Mouse (Mus musculus) left cerebral cortex, postnatal 36 days (tissue): ENCODE results near the gene Ttc28. TPM values are rescaled to one million over a fixed set of nuclear protein-coding genes. Genes with fewer than 3 reads are reported as not detected.
"Not testable (repeated sequence)": the region's sequence is repeated elsewhere in the genome, so short reads cannot be mapped to it uniquely, and the experiment has no call there.

Source experiments
- DNase-seq, 2 experiments: peaks; one replicate each; pipeline ENCODE4 v3.0.0; 2021 to 2022; ENCODE audit warnings: low spot score in 2 of 2, mixed read lengths in 1 of 2
- intact Hi-C: fragments of 180-260 bp; cut with DNase I; formaldehyde crosslinking; loops from one replicate; pipeline ENCODE4 v1.15.1; 2025
- total RNA-seq, 2 experiments: library from RNA; stranded (reverse); gene quantifications; 2 replicates each; pipeline ENCODE4 v1.2.3; 2021

Gene Ttc28
- total RNA-seq, 2 experiments from 2014 or later: 9.6 to 11.9 TPM

DNA sequence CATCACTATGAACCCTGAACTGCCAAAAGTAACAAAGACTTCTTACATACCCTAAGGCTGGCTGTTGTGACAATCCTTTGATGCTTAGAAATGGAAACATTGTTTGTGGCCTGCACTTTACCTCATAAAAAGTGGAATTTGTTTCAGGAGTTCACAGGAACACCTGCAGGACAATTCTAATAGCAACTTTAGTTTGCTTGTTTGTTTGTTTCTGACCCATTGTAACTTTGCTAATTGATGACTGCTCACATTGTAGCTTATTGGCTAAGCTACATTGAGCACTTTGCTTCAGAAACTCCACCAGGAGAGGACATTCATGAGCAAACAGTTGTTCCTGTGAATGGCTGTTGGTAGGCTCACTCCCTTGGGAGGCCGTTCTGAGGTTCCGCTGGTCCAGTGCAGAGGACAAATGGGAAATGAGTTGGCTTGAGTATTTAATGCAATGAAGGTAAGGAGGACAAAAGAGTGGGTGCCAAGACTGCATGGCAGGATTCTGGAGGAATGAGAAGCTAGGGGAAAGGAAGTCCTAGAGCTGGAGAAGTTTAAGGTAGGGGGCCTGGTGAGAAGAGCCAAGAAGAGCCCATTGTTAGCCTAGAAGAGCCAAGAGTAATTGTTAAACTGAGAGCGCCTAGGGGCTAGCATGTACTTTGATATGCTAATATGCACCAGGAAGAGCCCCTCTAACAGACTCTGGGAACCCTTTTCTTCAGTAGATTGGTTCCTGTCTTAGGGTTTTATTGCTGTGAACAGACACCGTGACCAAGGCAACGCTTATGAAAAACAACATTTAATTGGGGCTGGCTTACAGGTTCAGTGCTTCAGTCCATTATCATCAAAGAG lies 1.7 kb upstream of the Ttc28 start:
- intact Hi-C loops: no loop called here
- DNase-seq: no peak

- intact Hi-C loops, DNase-seq: not testable (repeated sequence)
These were observed 1.1 kb upstream of the Ttc28 start for GRCm38 (mm10) chr5:110878526-110878925.

DNA sequence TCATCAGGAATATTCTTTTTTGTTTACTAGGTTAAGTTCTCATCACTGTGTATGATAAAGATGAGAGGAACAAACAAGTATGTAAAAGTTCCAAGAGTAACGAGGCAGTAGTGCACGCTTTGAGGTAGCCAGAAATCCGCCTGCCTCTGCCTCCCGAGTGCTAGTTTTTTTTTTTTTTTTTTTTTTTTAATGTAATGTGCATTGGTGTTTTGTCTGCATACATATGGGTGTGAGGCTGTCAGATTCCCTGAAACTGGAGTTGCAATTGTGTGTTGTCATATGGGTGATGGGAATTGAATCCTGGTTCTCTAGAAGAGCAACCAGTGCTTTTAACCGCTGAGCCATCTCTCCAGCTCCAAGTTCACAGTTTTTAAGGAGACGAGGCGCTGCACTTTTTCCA lies 561 bp upstream of the Ttc28 start:
- intact Hi-C loops: no loop called here
- DNase-seq: no peak

- intact Hi-C loops: no loop called here
These were observed 9.0 kb downstream of the Ttc28 start for GRCm38 (mm10) chr5:110888596-110888995.

GRCm38 (mm10) chr5:110889945-110890344 lies 10.3 kb downstream of the Ttc28 start:
- no peak for DNase-seq
- intact Hi-C loops: no loop called here

More at GRCm38 (mm10) chr5:110888596-110888995, 9.0 kb downstream of the Ttc28 start:
- DNase-seq: no peak

DNA sequence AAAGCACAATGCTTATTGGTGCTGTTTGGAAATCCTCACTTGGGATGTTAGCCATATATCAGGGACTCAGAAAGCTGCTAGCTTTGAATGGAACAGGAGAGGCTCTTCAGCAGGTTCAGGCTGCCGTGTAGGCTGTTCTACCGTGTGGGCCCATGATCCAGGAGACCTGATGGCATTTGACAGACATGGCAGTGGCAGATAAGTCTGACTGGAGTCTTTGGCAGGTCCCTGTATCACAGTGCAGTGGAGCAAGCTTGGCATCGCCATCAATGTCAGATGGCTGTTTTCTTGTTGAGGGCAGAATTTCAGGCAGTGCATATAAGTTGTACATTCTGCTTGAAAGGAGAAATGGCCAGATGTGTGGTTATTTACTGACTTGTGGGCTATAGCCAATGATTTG lies 11.0 kb downstream of the Ttc28 start:
- no peak for DNase-seq
- intact Hi-C loops: no loop called here

DNA sequence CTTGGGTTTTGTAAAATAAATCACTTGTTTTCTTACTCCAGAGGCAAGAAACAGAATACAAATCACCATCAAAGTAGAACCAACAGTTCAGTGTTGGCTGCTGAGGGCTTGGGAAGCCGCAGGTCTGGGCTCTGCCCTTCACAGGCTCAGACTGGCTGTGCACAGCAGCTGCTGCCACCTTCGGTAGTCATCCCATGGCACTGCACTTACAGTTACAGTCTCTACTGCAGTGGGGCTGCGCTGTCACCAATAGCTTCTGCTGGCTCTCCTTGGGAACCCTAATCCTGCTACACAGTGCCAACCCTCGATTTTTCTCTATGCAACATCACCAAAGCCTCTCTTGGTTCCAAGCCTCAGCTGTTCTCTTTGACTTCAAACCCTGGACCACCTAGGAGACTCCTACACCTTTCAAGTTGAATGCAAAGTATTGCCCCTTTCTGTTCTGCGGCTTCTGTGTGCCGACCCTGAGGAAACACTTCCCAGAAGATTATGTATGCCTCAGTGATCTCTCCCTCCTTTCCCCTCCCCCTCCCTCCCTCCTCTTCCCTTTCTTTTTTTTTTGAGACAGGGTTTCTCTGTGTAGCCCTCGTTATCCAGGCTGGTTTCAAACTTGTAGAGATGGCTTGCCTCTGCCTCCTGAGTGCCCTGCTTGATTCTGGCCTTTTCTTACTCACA lies 17.6 kb downstream of the Ttc28 start:
- intact Hi-C loops: no loop called here
- DNase-seq: no peak

DNA sequence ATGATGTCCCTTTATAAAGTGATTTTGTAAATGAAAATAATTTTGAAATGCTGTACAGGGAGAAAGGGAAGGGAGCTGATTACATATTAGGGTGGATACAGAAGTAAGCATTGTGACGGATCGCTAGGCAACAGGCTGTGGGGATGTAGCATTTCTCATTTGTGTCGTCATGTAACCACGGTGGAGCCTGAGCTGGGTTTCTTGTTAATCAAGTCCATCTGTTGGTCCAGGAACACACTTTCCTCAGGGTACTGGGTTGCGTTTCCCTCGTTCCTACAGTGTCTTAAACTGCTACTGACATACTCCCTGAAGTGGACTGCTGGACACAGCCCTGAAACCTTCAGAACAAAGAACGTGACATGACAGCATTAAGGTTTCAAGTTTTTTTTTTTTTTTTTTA lies 18.6 kb downstream of the Ttc28 start:
- no peak for DNase-seq
- intact Hi-C loops: no loop called here

DNA sequence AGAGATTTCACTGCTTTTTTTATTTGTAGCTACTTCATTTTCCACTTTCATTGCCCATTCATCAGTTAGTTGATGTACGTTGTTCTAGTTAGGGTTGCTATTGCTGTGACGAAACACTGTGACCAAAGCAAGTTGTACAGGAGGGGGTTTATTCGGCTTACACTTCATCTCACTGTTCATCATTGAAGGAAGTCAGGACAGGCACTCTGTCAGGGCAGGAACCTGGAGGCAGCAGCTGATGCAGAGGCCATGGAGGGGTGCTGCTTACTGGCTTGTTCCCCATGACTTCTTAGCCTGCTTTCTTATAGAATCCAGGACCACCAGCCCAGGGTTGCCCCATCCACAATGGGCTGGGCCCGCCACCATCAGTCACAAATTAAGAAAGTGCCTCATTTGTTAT lies 19.2 kb downstream of the Ttc28 start:
- intact Hi-C loops: no loop called here
- DNase-seq: no peak

DNA sequence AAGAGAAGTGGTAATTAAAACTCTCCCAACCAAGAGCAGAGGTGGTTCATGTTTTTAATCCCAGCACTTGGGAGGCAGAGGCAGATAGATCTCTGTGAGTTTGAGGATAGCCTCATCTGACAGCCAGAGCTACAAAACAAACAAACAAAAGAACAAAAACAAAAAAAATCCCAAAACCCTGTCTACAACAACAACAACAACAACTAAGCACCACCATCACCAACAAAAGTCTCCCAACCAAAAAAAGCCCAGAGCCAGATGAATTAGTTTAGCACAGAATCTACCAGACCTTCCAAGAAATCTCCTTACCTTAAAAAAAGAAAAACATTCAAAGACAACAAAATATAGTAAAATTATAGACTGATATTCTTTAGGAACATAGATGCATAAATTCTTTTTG lies 20.7 kb downstream of the Ttc28 start:
- intact Hi-C loops: no loop called here
- no peak for DNase-seq

DNA sequence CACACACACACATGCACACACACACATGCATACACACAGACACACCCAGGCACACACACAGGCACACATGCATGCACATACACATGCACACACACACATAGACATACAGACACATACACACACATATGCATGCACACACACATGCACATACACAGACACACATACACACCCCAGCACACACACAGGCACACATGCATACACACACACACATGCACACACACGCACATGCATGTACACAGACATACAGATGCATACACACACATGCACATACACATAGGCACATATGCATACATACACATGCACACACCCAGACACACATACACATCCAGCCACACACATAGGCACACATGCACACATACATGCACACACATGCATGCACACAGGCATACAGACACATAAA lies 27.1 kb downstream of the Ttc28 start:
- no peak for DNase-seq

DNA sequence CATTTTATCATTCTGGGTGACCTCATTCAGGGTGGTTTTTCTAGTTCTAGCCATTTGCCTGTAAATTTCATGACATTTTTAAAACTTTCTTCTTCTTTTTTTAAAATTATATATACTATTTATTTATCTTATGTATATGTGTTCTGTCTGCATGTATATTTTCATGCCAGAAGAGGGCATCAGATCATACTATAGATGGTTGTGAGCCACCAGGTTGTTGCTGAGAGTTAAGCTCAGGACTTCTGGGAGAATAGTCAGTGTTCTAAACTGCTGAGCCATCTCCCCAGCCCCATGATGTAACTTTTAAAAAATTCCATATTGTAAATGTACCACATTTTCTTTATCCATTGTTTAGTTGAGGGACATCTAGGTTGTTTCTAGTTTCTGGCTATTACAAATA lies 29.3 kb downstream of the Ttc28 start:
- intact Hi-C loops: no loop called here
- no peak for DNase-seq

More for the DNA sequence above, 27.1 kb downstream of the Ttc28 start:
- intact Hi-C loops: no loop called here

DNA sequence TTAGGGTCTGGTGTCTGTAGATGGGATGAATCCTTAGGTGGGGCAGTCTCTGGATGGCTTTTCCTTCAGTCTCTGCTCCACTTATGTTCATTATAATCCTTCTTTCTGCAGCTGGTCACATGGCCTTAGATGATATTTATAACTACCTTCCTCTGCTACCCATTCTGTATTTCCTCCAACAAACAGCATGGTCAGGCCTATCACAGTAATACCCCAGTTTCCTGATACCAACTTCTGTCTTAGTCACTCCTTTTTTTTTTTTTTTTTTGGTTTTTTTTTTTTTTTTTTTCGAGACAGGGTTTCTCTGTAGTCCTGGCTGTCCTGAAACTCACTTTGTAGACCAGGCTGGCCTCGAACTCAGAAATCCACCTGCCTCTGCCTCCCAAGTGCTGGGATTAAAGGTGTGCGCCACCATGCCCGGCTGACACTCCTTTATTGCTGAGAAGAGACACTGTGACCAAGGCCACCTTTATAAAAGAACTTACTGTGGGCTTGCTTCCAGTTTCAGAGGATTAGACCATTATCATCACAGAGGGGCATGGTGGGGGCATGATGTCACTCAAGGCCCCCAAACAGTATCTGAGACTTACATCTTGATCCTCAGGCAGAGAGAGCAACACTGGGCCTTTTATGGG lies 30.5 kb downstream of the Ttc28 start:
- intact Hi-C loops: no loop called here

DNA sequence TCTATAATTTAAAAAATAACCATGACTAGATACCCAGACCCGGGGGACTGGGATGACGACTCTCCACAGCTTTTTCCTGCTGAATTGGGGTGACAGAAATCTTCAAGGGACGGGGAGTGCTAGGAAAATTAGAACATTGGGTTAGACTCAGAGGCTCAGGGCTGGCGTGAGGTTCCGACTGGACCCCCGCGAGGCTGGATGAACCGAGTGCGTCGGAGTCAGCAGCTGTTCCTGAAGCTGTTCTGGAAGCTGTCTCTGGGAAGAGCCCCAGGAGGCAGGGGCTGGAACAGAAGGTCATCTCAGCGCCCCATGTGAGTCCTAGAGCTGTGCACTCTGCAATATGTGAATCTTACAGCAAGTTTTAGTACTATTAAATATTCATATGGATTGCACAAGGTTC lies 35.3 kb downstream of the Ttc28 start:
- DNase-seq: no peak
- intact Hi-C loops: no loop called here

More for the DNA sequence above, 30.5 kb downstream of the Ttc28 start:
- no peak for DNase-seq

DNA sequence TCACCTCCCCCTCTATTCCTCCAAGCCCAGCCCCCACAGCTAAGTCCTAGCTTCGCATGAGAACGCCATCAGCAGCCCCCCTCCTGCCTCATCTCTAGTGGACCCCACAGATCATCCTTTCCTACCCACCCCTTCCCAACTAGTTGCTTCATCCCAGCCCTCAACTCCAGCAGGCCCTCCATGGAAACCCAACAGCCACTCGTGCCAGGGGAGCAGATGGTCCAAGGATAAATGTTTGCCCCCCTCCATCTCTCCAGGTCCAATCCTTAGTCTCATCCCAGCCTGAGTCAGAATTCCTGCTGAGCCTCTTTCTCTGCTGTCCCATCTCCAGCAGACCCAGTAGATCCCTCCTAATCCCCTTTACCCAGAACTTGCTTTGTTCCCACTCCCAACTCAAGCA lies 36.6 kb downstream of the Ttc28 start:
- intact Hi-C loops: no loop called here

GRCm38 (mm10) chr5:110919541-110919940 lies 39.9 kb downstream of the Ttc28 start:
- intact Hi-C loops: no loop called here
- DNase-seq: no peak

More for the DNA sequence above, 36.6 kb downstream of the Ttc28 start:
- no peak for DNase-seq

- intact Hi-C loops: loop anchor here (2.0 kb wide), 1 partner anchor 85 kb away; the partner anchor contains the start of genes Chek2 and Hscb
- no peak for DNase-seq
These were observed 43.7 kb downstream of the Ttc28 start for GRCm38 (mm10) chr5:110923336-110923735.

GRCm38 (mm10) chr5:110924636-110925035 lies 45.0 kb downstream of the Ttc28 start:
- no peak for DNase-seq
- intact Hi-C loops: loop anchor here (5.0 kb wide), 1 partner anchor 333 kb away; no protein-coding TSS in a partner anchor

- DNase-seq: no peak
- intact Hi-C loops: loop anchor here (5.0 kb wide), 1 partner anchor 331 kb away; no protein-coding TSS in a partner anchor
These were observed 46.2 kb downstream of the Ttc28 start for GRCm38 (mm10) chr5:110925804-110926203.

DNA sequence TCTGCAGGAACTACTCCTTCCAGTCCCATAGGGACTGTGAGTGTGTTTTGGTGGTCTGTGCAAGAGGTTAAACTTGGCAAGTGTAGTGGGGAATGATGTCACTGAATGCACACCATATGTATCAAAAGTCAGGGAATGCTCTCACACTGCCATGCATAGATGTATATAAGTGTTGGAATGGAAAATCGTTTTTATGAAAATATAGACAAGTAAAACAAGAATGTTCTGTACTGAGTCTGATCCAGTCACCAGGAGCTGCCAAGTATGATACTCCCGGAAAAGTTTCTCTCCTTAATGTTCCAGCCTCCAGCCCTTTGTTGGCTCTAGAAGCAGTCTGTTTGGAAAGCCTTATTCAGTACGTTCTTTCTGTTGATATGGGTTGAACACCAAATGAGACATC lies 48.7 kb downstream of the Ttc28 start:
- intact Hi-C loops: loop anchor here (5.0 kb wide), 1 partner anchor 329 kb away; no protein-coding TSS in a partner anchor
- no peak for DNase-seq
